Mouse (Mus musculus) heart, adult 2 months (tissue): ENCODE measurements around the gene Glis2. TPM values are rescaled to one million over a fixed set of nuclear protein-coding genes. Genes with fewer than 3 reads are reported as not detected.
A peak's percentile ranks its signal among the peaks of the same experiment; 100 is the strongest.

ENCODE experiments used
- DNase-seq, 2 experiments: peaks; one replicate each; pipeline ENCODE4 v3.0.0; 2021
- H3K27ac ChIP-seq: fragments of 200-600 bp; 2 replicates; pipeline ENCODE4 v1.8.1; 2022
- H3K27me3 ChIP-seq: fragments of 200-500 bp; 2 replicates; pipeline ENCODE4 v1.6.1; 2012; ENCODE audit warnings: mild to moderate bottlenecking, low read length, inconsistent platforms, mixed read lengths; ENCODE audit not compliant: control insufficient read depth, insufficient read depth
- H3K36me3 ChIP-seq: fragments of 200-500 bp; 2 replicates; pipeline ENCODE4 v1.6.1; 2012; ENCODE audit warnings: low read length, inconsistent platforms; ENCODE audit not compliant: control insufficient read depth, insufficient read depth
- H3K4me1 ChIP-seq: fragments of 200-500 bp; 2 replicates; pipeline ENCODE4 v1.6.1; 2011; ENCODE audit warnings: low read length; ENCODE audit not compliant: control insufficient read depth, insufficient read depth
- H3K4me3 ChIP-seq: fragments of 200-600 bp; 2 replicates; pipeline ENCODE4 v1.8.1; 2022
- H3K79me2 ChIP-seq: fragments of 200-500 bp; replicated peaks from 2 replicates; pipeline ENCODE4 v1.6.1; 2012; ENCODE audit warnings: mild to moderate bottlenecking, inconsistent platforms, low read length, moderate library complexity, mixed read lengths; ENCODE audit not compliant: control insufficient read depth, insufficient read depth
- H3K9ac ChIP-seq: fragments of 200-500 bp; 2 replicates; pipeline ENCODE4 v1.6.1; 2012; ENCODE audit warnings: low read depth, mild to moderate bottlenecking, control low read depth, inconsistent platforms, low read length, mixed read lengths
- CTCF ChIP-seq: fragments of 200-600 bp; IDR thresholded peaks from 2 replicates; pipeline ENCODE4 v1.8.1; 2022; ENCODE audit warnings: antibody characterized with exemption, mild to moderate bottlenecking, moderate library complexity
- EP300 ChIP-seq: fragments of 200-500 bp; IDR thresholded peaks from 2 replicates; pipeline ENCODE4 v1.6.1; 2011; ENCODE audit warnings: low read depth, low read length, control low read depth; ENCODE audit not compliant: insufficient read depth
- POLR2A ChIP-seq: fragments of 200-500 bp; IDR thresholded peaks from 2 replicates; pipeline ENCODE4 v1.6.1; 2011; ENCODE audit warnings: mild to moderate bottlenecking, low read depth, low read length, control low read depth; ENCODE audit not compliant: insufficient read depth
- WGBS: fragments of 180-500 bp; shearing (Covaris S2); methylation state at CpG from one replicate; pipeline ENCODE4 v1.1.7; 2018; 5-methylcytosine and 5-hydroxymethylcytosine counted together
- intact Hi-C: fragments of 180-260 bp; cut with DNase I; formaldehyde crosslinking; loops from one replicate; pipeline ENCODE4 v1.15.1; 2025
- polyA plus RNA-seq: library from polyadenylated mRNA; depleted of rRNA; stranded (reverse); fragments of >200 nt; gene quantifications from 2 replicates; pipeline ENCODE4 v1.2.3, GENCODE M21; 2012
- total RNA-seq, 2 experiments: library from RNA; stranded (reverse); gene quantifications; 2 replicates each; pipeline ENCODE4 v1.2.3; 2021

Glis2 gene
- total and polyA plus RNA-seq, 3 experiments: 10.0 to 17.3 (median 11.1) TPM

- intact Hi-C loops: loop anchor here (1.0 to 10.0 kb wide), 3 partner anchors 56 to 234 kb away; no protein-coding TSS in a partner anchor
- Histone ChIP-seq H3K9ac (no peak overlapping the region), H3K36me3 (no peaks in the 10 kb centered on the region), H3K79me2 (no peaks in the 10 kb centered on the region), H3K4me3 (no peak overlapping the region), H3K27ac (no peak overlapping the region), H3K4me1 (peaks cover 2% of the 10 kb centered on the region; the same call in 1 of the 2 replicates), H3K27me3 (no peaks in the 10 kb centered on the region)
- TF ChIP-seq POLR2A: no peak
- TF ChIP-seq CTCF: no peak; the same call in 1 of the 2 replicates
- TF ChIP-seq EP300: peak; percentile 87
- peak; percentile 70 to 78 for DNase-seq
- 23% methylated on average over 13 of the region's 13 CpGs for WGBS
Measured at GRCm38 (mm10) chr16:4551056-4551455, 43.5 kb upstream of the Glis2 start.

GRCm38 (mm10) chr16:4551885-4552284 is 42.6 kb upstream of the Glis2 start:
- no peak overlapping the region for H3K4me3 ChIP-seq
- H3K9ac ChIP-seq: no peak overlapping the region
- no peak overlapping the region for H3K27ac ChIP-seq
- H3K36me3 ChIP-seq: no peaks in the 10 kb centered on the region
- WGBS: 94% methylated on average over 12 of the region's 12 CpGs
- intact Hi-C loops: loop anchor here (1.0 to 10.0 kb wide), 3 partner anchors 55 to 233 kb away; no protein-coding TSS in a partner anchor
- no peaks in the 10 kb centered on the region for H3K27me3 ChIP-seq
- DNase-seq: no peak
- H3K4me1 ChIP-seq: peaks cover 2% of the 10 kb centered on the region; the same call in 1 of the 2 replicates
- no peaks in the 10 kb centered on the region for H3K79me2 ChIP-seq
- no peak for TF ChIP-seq POLR2A
- no peak for TF ChIP-seq CTCF
- TF ChIP-seq EP300: no peak

- intact Hi-C loops: loop anchor here (5.0 to 10.0 kb wide), 2 partner anchors 114 to 232 kb away; no protein-coding TSS in a partner anchor
- Histone ChIP-seq H3K27ac (peak overlapping the region; percentile 31; the same call in 1 of the 2 replicates), H3K9ac (0 out of 2 replicates have a peak overlapping the region, but pooled peaks have one; percentile 16), H3K27me3 (no peaks in the 10 kb centered on the region), H3K4me1 (peaks cover 2% of the 10 kb centered on the region; the same call in 1 of the 2 replicates), H3K79me2 (no peaks in the 10 kb centered on the region; the same call in 1 of the 2 replicates), H3K36me3 (no peaks in the 10 kb centered on the region), H3K4me3 (no peak overlapping the region)
- DNase-seq: peak; percentile 58 to 59
- TF ChIP-seq POLR2A: no peak
- TF ChIP-seq CTCF: no peak
- no peak for TF ChIP-seq EP300
- 48% methylated on average over 6 of the region's 6 CpGs for WGBS
Measured at GRCm38 (mm10) chr16:4552829-4553550, 41.5 kb upstream of the Glis2 start.

GRCm38 (mm10) chr16:4555555-4555954 is 39.0 kb upstream of the Glis2 start:
- no peaks in the 10 kb centered on the region for H3K27me3 ChIP-seq
- H3K9ac ChIP-seq: no peak overlapping the region
- TF ChIP-seq CTCF (no peak), EP300 (no peak), POLR2A (no peak)
- DNase-seq: no peak
- peaks cover 2% of the 10 kb centered on the region; the same call in 1 of the 2 replicates for H3K4me1 ChIP-seq
- H3K79me2 ChIP-seq: no peaks in the 10 kb centered on the region; the same call in 1 of the 2 replicates
- no peak overlapping the region for H3K4me3 ChIP-seq
- no peaks in the 10 kb centered on the region for H3K36me3 ChIP-seq
- H3K27ac ChIP-seq: no peak overlapping the region
- 95% methylated on average over 1 of the region's 1 CpGs for WGBS
- intact Hi-C loops: loop anchor here (10.0 kb wide), 1 partner anchor 229 kb away; no protein-coding TSS in a partner anchor

GRCm38 (mm10) chr16:4557085-4557484 is 37.4 kb upstream of the Glis2 start:
- Histone ChIP-seq H3K27ac (no peak overlapping the region), H3K4me3 (no peak overlapping the region), H3K79me2 (no peaks in the 10 kb centered on the region; the same call in 1 of the 2 replicates), H3K4me1 (peaks cover 3% of the 10 kb centered on the region; the same call in 1 of the 2 replicates), H3K27me3 (no peaks in the 10 kb centered on the region), H3K36me3 (no peaks in the 10 kb centered on the region), H3K9ac (no peak overlapping the region)
- WGBS: 94% methylated on average over 1 of the region's 1 CpGs
- intact Hi-C loops: loop anchor here (10.0 kb wide), 1 partner anchor 228 kb away; no protein-coding TSS in a partner anchor
- no peak for DNase-seq
- TF ChIP-seq CTCF: no peak
- TF ChIP-seq POLR2A: no peak
- TF ChIP-seq EP300: no peak

- no peak for TF ChIP-seq CTCF
- TF ChIP-seq EP300: 0 out of 2 replicates have a peak, but pooled peaks have one; percentile 11
- H3K4me3 ChIP-seq: peak overlapping the region; percentile 70
- no peaks in the 10 kb centered on the region; the same call in 1 of the 2 replicates for H3K79me2 ChIP-seq
- H3K36me3 ChIP-seq: no peaks in the 10 kb centered on the region
- peak; percentile 67 to 77 for DNase-seq
- WGBS: 0% methylated on average over 19 of the region's 19 CpGs
- no peaks in the 10 kb centered on the region for H3K27me3 ChIP-seq
- intact Hi-C loops: loop anchor here (2.0 to 10.0 kb wide), 2 partner anchors 37 to 227 kb away; partner anchors contain the start of gene Glis2
- H3K27ac ChIP-seq: peak overlapping the region; percentile 97
- H3K4me1 ChIP-seq: peaks cover 1% of the 10 kb centered on the region; the same call in 1 of the 2 replicates
- peak overlapping the region; percentile 23 for H3K9ac ChIP-seq
Measured at GRCm38 (mm10) chr16:4557949-4558348, 36.6 kb upstream of the Glis2 start.
